Mouse (Mus musculus) limb, embryonic 12.5 days (tissue): ENCODE measurements around the gene Cit. TPM values are rescaled to one million over a fixed set of nuclear protein-coding genes. Genes with fewer than 3 reads are reported as not detected.

Experiments
- ATAC-seq: fragments of 200-750 bp; cut with Nextera tagmentation; 2 replicates; pipeline ENCODE4 v1.8.0; 2017; ENCODE audit warnings: low read depth, moderate TSS enrichment; ENCODE audit not compliant: insufficient number of reproducible peaks, insufficient read depth, low FRiP score, low TSS enrichment
- H3K27ac ChIP-seq: fragments of 300-500 bp; sonication (generic); 2 replicates; pipeline ENCODE4 v1.5.1; 2016; ENCODE audit warnings: mild to moderate bottlenecking, moderate library complexity
- H3K27me3 ChIP-seq: fragments of 300-500 bp; sonication (generic); 2 replicates; pipeline ENCODE4 v1.6.1; 2016; ENCODE audit warnings: mild to moderate bottlenecking, moderate library complexity
- H3K36me3 ChIP-seq: fragments of 300-500 bp; sonication (generic); 2 replicates; pipeline ENCODE4 v1.6.1; 2016; ENCODE audit warnings: mild to moderate bottlenecking, moderate library complexity
- H3K4me1 ChIP-seq: fragments of 300-500 bp; sonication (generic); replicated peaks from 2 replicates; pipeline ENCODE4 v1.6.1; 2016
- H3K4me2 ChIP-seq: fragments of 300-500 bp; sonication (generic); 2 replicates; pipeline ENCODE4 v1.6.1; 2016; ENCODE audit warnings: mild to moderate bottlenecking, moderate library complexity
- H3K4me3 ChIP-seq: fragments of 300-500 bp; sonication (generic); replicated peaks from 2 replicates; pipeline ENCODE4 v1.5.1; 2016; ENCODE audit warnings: mild to moderate bottlenecking
- H3K9ac ChIP-seq: fragments of 300-500 bp; sonication (generic); replicated peaks from 2 replicates; pipeline ENCODE4 v1.6.1; 2016; ENCODE audit warnings: mild to moderate bottlenecking, moderate library complexity
- H3K9me3 ChIP-seq: fragments of 300-500 bp; sonication (generic); 2 replicates; pipeline ENCODE4 v1.6.1; 2016; ENCODE audit warnings: mild to moderate bottlenecking, moderate library complexity
- WGBS: fragments of 180-500 bp; shearing (Covaris S2); methylation state at CpG from one replicate; pipeline ENCODE4 v1.1.7; 2016; 5-methylcytosine and 5-hydroxymethylcytosine counted together
- polyA plus RNA-seq: library from polyadenylated mRNA; unstranded; fragments of >200 nt; fragmentation: Nextera tagmentation; extraction: Ambion mirVana; gene quantifications from 2 replicates; pipeline ENCODE4 v1.2.1, GENCODE M21; 2016

Cit gene
- polyA plus RNA-seq, 1 experiment from 2014 or later, result 41.5 TPM

DNA sequence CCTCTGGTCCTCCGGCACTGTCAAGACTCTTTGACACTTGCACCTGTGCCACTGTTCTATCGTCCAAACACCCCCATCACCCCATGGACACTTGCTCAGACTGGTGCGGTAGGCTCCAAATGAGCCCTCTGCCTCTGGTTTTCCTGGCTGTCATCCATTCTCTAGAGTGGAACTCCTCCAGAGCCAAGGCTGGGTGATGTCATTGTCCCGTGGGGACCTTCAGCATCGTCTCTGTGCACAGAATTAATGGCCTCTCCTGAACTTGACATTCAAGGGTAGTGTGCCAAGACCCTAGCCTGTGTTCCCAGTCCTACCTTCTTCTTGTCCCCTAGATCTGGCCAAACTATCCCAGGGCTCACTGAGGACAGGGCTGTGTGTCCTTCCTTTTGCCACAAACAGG, 70.4 kb downstream of the Cit start:
- no peaks in the 10 kb centered on the region for H3K27me3 ChIP-seq
- ATAC-seq, result no peak
- no peak overlapping the region for H3K9ac ChIP-seq
- 95% methylated on average over 5 of the region's 5 CpGs for WGBS
- H3K9me3 ChIP-seq, result no peaks in the 10 kb centered on the region
- H3K27ac ChIP-seq, result no peak overlapping the region
- no peaks in the 10 kb centered on the region for H3K4me1 ChIP-seq
- H3K4me2 ChIP-seq, result no peak overlapping the region
- 0 out of 2 replicates have a peak, but pooled peaks cover 9% of the 10 kb centered on the region for H3K36me3 ChIP-seq
- no peak overlapping the region for H3K4me3 ChIP-seq

DNA sequence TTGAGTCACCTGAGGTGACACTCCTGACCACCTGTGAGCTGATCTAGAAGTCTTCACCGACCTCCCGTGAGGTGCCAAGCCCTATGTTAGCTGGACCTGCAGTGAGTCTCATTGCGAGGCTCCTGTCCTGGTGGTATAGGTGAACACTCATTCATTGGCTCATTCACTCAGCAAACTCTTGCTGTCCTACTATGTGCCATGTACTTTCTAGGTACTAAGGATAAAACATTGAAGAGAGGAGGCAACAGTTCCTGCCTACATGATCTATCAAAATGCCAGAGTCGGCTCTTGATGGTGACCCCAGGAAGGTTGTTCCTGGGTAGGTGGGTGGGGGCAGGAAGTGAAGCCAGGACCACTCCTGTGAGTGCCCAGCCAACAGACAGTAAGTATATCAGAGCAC, 72.9 kb downstream of the Cit start:
- Histone ChIP-seq H3K9me3 (no peaks in the 10 kb centered on the region), H3K27ac (no peak overlapping the region), H3K27me3 (no peaks in the 10 kb centered on the region), H3K36me3 (0 out of 2 replicates have a peak, but pooled peaks cover 6% of the 10 kb centered on the region), H3K4me3 (no peak overlapping the region), H3K4me2 (no peak overlapping the region), H3K4me1 (no peaks in the 10 kb centered on the region), H3K9ac (no peak overlapping the region)
- ATAC-seq, result no peak
- 92% methylated on average over 4 of the region's 4 CpGs for WGBS

DNA sequence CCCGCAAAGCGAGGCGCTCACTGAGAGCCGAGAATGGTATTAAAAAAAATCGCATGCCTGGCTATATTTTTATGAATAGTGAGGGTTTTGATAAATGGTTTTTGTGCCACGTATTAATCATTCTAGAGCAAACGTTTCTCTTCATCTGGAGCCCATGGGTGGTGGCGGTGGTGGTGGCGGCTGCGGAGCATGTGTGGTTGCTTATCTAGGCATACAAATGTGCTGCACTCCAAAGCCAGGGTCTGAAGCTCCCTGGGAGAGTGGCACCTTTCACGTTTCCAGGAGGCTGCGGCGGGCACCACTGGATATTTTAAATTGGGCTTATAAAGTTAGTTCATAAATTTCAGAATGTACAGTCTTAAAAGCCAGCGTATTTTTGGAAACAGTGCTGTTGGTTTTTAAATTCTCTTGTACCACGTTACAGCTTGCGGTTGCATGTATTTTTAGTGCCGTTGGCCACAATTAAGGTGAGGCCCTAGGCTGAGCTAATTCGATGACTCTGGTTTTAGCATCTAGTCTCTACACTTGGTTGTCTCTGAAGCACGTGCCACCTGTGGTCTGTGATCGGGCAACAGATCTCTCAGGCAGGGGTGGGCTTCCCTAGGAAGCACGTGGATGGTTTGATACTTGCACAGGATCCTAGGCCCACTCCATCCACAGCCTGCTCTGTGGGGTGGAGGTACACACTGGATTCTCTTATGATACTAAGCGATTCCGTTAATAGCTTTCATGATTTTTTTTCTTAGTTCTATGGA, 73.7 kb downstream of the Cit start:
- 87% methylated on average over 23 of the region's 23 CpGs for WGBS
- Histone ChIP-seq H3K36me3 (0 out of 2 replicates have a peak, but pooled peaks cover 4% of the 10 kb centered on the region), H3K4me2 (no peak overlapping the region), H3K4me3 (no peak overlapping the region), H3K27me3 (no peaks in the 10 kb centered on the region), H3K27ac (no peak overlapping the region), H3K4me1 (no peaks in the 10 kb centered on the region), H3K9me3 (no peaks in the 10 kb centered on the region), H3K9ac (no peak overlapping the region)
- ATAC-seq, result no peak

DNA sequence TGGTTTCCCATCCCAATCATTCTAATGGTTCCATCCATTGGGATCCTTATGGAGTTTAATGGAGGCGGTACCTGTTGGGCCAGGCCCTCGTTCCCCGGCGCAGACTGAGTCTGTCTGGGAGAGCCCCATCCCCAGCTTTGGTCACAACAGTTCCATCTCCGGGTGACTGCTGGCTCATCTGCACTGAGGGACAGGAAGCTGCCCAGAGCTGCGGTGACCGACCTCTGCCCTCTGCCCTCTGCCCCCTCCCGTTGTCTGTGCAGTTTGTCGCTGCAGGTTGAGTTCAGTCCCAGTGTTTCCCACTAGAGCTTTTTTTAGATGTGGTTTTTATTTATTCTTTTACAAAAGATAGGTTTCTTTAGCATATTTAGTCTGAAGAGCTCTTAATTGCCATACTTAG, 76.9 kb downstream of the Cit start:
- 64% methylated on average over 9 of the region's 9 CpGs for WGBS
- peaks cover 6% of the 10 kb centered on the region; the same call in 1 of the 2 replicates for H3K36me3 ChIP-seq
- H3K4me2 ChIP-seq, result no peak overlapping the region
- no peaks in the 10 kb centered on the region for H3K27me3 ChIP-seq
- H3K27ac ChIP-seq, result no peak overlapping the region
- H3K4me1 ChIP-seq, result no peaks in the 10 kb centered on the region
- ATAC-seq, result no peak
- H3K9me3 ChIP-seq, result no peaks in the 10 kb centered on the region
- no peak overlapping the region for H3K4me3 ChIP-seq
- H3K9ac ChIP-seq, result no peak overlapping the region

DNA sequence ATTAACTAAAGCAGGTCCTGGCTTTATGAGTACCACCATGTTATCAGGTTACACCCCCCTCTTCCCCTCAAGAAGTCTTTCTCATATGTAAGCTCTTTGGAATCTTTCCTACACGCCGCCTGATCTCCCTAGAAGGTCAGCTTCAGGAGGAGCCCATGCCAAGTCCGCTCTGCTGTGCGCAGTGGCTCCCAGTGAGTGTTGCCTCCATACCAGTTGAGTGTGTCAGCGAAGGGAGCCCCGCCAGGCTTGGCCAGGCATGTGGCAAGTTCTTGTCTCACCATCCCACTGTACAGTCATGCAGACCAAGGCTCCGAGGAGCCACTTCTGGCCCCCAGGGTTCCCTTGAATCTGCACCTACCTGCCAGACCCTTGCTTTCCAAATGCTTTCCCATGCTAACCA, 79.9 kb downstream of the Cit start:
- H3K9ac ChIP-seq, result no peak overlapping the region
- H3K9me3 ChIP-seq, result no peaks in the 10 kb centered on the region
- H3K36me3 ChIP-seq, result peaks cover 28% of the 10 kb centered on the region
- H3K27ac ChIP-seq, result no peak overlapping the region
- WGBS, result 87% methylated on average over 7 of the region's 7 CpGs
- ATAC-seq, result no peak
- H3K4me1 ChIP-seq, result no peaks in the 10 kb centered on the region
- H3K27me3 ChIP-seq, result no peaks in the 10 kb centered on the region
- H3K4me2 ChIP-seq, result no peak overlapping the region
- H3K4me3 ChIP-seq, result no peak overlapping the region

DNA sequence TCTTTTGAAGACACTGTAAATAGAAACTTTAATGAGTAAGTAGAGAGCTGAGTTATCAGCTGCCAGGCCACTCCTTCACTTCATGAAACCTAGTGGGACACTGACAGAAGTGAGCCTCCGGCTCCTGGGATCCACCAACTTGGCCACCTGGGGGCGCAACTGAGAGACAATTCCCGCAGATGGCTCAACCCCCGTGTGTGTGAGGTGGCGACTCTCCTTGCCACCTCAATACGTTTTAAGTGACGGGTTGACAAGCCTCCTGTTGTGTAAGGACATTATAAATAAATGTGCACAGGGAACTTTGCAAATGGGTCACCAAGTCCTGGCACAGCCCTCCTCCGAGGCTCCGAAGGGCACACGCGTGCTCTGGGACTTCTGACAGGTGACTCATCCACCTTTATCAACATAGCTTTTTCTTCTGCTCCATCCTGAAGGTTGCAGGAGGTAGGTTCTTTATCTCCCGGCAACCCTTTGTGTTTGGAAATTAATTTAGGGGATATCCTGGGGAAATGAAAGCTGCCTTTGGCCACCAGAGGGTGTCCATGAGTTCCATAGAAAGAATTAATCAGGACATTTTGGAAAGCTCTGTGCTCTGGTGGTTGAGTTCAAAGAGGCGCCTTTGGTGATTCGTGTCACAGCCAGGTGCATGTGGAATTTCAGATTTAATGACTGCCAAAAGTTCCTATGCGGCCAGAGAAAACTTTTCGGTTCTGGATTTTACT, 83.9 kb downstream of the Cit start:
- Histone ChIP-seq H3K4me1 (no peaks in the 10 kb centered on the region), H3K27ac (no peak overlapping the region), H3K4me3 (no peak overlapping the region), H3K36me3 (peaks cover 62% of the 10 kb centered on the region), H3K9me3 (no peaks in the 10 kb centered on the region), H3K4me2 (no peak overlapping the region), H3K27me3 (no peaks in the 10 kb centered on the region), H3K9ac (no peak overlapping the region)
- no peak for ATAC-seq
- 83% methylated on average over 16 of the region's 16 CpGs for WGBS

DNA sequence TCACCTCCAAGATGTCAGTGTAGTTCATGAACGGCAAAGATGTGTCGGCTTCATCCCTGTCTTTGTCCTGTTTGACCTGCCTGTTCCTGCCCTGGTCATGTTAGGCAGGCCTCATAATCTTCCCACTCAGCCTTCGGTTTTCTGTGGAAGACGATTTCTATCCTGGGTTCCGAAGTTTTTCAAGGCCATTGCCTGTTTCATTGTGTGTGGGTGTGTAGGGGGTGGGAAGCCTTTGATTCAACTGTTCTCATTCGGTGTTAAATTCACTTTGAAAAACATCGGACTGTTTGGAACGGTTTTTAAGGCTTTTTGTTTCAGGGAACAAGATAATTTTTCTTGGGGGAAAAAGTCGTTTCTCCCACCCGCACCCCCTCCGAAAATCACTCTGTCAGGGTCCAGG, 87.2 kb downstream of the Cit start:
- 95% methylated on average over 11 of the region's 11 CpGs for WGBS
- Histone ChIP-seq H3K9ac (no peak overlapping the region), H3K4me2 (no peak overlapping the region), H3K9me3 (no peaks in the 10 kb centered on the region), H3K27ac (no peak overlapping the region), H3K4me1 (no peaks in the 10 kb centered on the region), H3K36me3 (peaks cover 73% of the 10 kb centered on the region), H3K4me3 (no peak overlapping the region), H3K27me3 (no peaks in the 10 kb centered on the region)
- no peak for ATAC-seq

DNA sequence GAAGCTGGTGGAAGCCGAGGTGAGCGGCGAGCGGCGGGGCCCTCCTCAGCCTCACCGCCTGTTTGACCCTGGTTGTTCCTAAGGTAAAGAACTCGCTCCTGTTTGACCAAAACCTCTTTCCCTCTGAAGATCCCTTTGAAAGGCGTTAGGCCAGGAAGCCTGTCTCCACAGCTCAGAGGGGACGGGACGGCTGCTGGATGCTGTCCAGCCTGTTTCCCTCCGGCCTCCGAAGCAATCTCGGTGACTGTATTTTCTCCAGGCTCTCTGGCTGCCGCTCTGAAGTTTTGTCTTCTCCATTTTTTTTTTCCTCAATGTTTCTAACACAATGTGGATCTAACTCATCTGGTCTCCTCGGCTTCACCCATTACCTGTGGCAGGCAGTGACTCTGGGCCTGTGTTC, 91.8 kb downstream of the Cit start:
- Histone ChIP-seq H3K27me3 (no peaks in the 10 kb centered on the region), H3K4me2 (no peak overlapping the region), H3K4me1 (no peaks in the 10 kb centered on the region), H3K9me3 (no peaks in the 10 kb centered on the region), H3K9ac (no peak overlapping the region), H3K36me3 (peaks cover 70% of the 10 kb centered on the region), H3K27ac (no peak overlapping the region), H3K4me3 (no peak overlapping the region)
- 93% methylated on average over 15 of the region's 15 CpGs for WGBS
- no peak for ATAC-seq

DNA sequence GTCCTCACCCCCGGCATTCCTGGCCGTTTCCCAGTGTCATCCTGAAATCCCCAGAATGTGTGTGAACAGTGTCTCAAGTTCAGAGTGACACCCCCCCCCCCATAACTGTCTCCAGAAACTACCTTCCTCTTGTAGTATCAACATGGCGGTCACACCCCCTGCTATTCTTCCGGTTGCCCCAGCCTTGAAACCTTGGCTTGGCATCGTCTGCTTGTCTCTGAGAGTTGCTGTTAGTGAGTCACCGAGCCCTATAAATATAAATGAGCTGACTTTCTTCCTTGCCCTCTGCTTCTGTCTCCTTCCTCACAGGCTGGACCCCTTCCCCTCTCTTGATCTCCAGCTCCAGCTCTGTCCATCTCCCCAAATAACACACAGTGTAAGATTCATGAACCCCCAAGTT, 92.5 kb downstream of the Cit start:
- 94% methylated on average over 6 of the region's 6 CpGs for WGBS
- H3K27me3 ChIP-seq, result no peaks in the 10 kb centered on the region
- no peaks in the 10 kb centered on the region for H3K4me1 ChIP-seq
- no peak overlapping the region for H3K4me2 ChIP-seq
- no peak overlapping the region for H3K27ac ChIP-seq
- H3K4me3 ChIP-seq, result no peak overlapping the region
- no peak overlapping the region for H3K9ac ChIP-seq
- peaks cover 72% of the 10 kb centered on the region for H3K36me3 ChIP-seq
- no peak for ATAC-seq
- no peaks in the 10 kb centered on the region for H3K9me3 ChIP-seq

DNA sequence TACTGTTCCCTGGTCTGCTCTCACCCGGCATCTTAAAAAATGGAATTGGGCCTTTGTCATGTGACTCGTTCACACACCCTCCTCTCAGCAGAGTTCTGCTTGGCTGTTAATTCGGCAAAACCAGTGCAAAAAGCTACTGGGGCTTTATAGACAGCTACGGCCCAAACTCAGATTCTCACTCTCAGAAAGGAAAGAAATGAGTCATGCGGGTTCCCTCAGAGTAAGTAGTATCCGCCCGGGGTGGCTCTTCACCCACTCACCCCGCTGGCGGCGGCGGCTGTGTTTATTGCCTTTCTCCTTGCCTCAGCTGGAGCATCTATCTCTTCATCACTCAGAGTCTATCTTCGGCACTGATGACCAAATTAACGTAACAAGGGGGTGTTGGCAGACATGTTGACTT, 93.9 kb downstream of the Cit start:
- no peak for ATAC-seq
- no peak overlapping the region for H3K27ac ChIP-seq
- no peaks in the 10 kb centered on the region for H3K27me3 ChIP-seq
- 0 out of 2 replicates have a peak, but pooled peaks cover 2% of the 10 kb centered on the region for H3K9me3 ChIP-seq
- no peak overlapping the region for H3K9ac ChIP-seq
- WGBS, result 95% methylated on average over 13 of the region's 13 CpGs
- no peak overlapping the region for H3K4me2 ChIP-seq
- H3K36me3 ChIP-seq, result peaks cover 73% of the 10 kb centered on the region
- no peak overlapping the region for H3K4me3 ChIP-seq
- no peaks in the 10 kb centered on the region for H3K4me1 ChIP-seq

DNA sequence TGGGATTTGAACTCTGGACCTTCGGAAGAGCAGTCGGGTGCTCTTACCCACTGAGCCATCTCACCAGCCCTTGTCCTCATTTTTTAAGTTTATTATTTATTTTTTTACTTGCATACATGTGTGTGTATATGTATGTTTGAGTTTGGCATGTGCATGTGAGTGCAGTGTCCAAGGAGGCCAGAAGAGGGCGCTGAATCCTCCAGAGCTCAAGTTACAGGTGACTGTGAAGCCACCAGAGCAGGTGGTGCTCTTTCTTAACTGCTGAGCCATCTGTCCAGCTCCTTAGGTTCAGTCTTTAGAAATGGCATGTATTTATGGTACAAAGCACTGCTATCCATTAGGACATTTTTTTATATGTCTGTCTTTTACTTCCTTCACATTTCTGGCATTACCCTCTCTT, 97.3 kb downstream of the Cit start:
- ATAC-seq, result no peak
- Histone ChIP-seq H3K4me3 (no peak overlapping the region), H3K36me3 (peaks cover 81% of the 10 kb centered on the region), H3K4me2 (no peak overlapping the region), H3K9ac (no peak overlapping the region), H3K4me1 (no peaks in the 10 kb centered on the region), H3K27ac (no peak overlapping the region), H3K9me3 (0 out of 2 replicates have a peak, but pooled peaks cover 2% of the 10 kb centered on the region), H3K27me3 (no peaks in the 10 kb centered on the region)
- 79% methylated on average over 3 of the region's 3 CpGs for WGBS
